Comparison of ENCODE assay signal across 23 mouse cellular contexts in genomic region chr13:114654953-114655586, GRCm38 (mm10).
A peak's percentile ranks its signal among the peaks of the same experiment; 100 is the strongest.
DNase-seq lines count a peak whose midpoint lies in the region; ATAC-seq and TF ChIP-seq lines count a peak whose summit lies in the region.
"Had no signal": no experiment of that assay in that cellular context is flagged by ENCODE, and none has a peak within 500 bp of the region (broad histone marks: within the 10 kb centered on the region; RNA-seq: fewer than 3 reads in every experiment).

No protein-coding gene starts in this region.

- H3K27ac ChIP-seq in lung, embryonic 16.5 days (ENCODE audit: low read length) = peak overlapping the region; percentile 50
- H3K27ac ChIP-seq: forebrain, embryonic 15.5 days; hindbrain, embryonic 10.5 days; intestine, embryonic 15.5 days; limb, embryonic 10.5 days; midbrain, embryonic 13.5 days; stomach, postnatal 0 days had no signal

- no peak for TF ChIP-seq CTCF in lung, adult 2 months (IDR thresholded peaks at IDR 0.05; ENCODE audit: insufficient read depth, low read length)

- no peaks in the 10 kb centered on the region for H3K36me3 ChIP-seq in lung, embryonic 16.5 days (ENCODE audit: control insufficient read depth, insufficient read depth, low read length)
- no peaks in the 10 kb centered on the region for H3K36me3 ChIP-seq in myocyte (ENCODE audit: control insufficient read depth, insufficient read depth)
- H3K36me3 ChIP-seq: forebrain, embryonic 15.5 days; hindbrain, embryonic 10.5 days; intestine, embryonic 15.5 days; limb, embryonic 10.5 days; midbrain, embryonic 13.5 days had no signal

- H3K79me2 ChIP-seq in myocyte (ENCODE audit: control insufficient read depth, insufficient read depth) = no peaks in the 10 kb centered on the region

- peak; percentile 36 to 46 for DNase-seq in heart, adult 18-20 months
- no peak for DNase-seq in heart, postnatal 4 days
- DNase-seq in lung, adult 2 months = no peak
- peak; percentile 21 for DNase-seq in adipocyte (ENCODE audit: low spot score)
- no peak for DNase-seq in left cerebral cortex, adult 18-20 months (ENCODE audit: low spot score in 2 of 2)
- DNase-seq: cerebellum, adult 2 months; cerebellum, postnatal 36 days; embryo, embryonic 11 days; kidney, adult 8-10 months; kidney, postnatal 10 days; liver, postnatal 0 days; thymus, adult 2 months had no signal

- no peak overlapping the region for H3K4me3 ChIP-seq in lung, embryonic 16.5 days (ENCODE audit: low read length)
- H3K4me3 ChIP-seq in lung, adult 2 months (replicated peaks; ENCODE audit: extremely low read depth, low read depth, low read length) = no peak overlapping the region
- H3K4me3 ChIP-seq in myocyte = no peak overlapping the region
- H3K4me3 ChIP-seq: forebrain, embryonic 15.5 days; hindbrain, embryonic 10.5 days; intestine, embryonic 15.5 days; limb, embryonic 10.5 days; megakaryocyte, embryonic 14.5 days; midbrain, embryonic 13.5 days had no signal

- peaks cover 3% of the 10 kb centered on the region; the same call in 1 of the 2 replicates for H3K4me1 ChIP-seq in lung, embryonic 16.5 days (replicated peaks; ENCODE audit: control insufficient read depth, insufficient read depth, low read length)
- no peaks in the 10 kb centered on the region for H3K4me1 ChIP-seq in lung, adult 2 months (ENCODE audit: control insufficient read depth, insufficient read depth, low read length)
- H3K4me1 ChIP-seq: forebrain, embryonic 15.5 days; hindbrain, embryonic 10.5 days; intestine, embryonic 15.5 days; limb, embryonic 10.5 days; megakaryocyte, embryonic 14.5 days; midbrain, embryonic 13.5 days had no signal

- no peak overlapping the region for H3ac ChIP-seq in myocyte (ENCODE audit: control insufficient read depth, insufficient read length)

- no peak overlapping the region for H3K4me2 ChIP-seq in lung, embryonic 16.5 days (ENCODE audit: low read depth, low read length)
- H3K4me2 ChIP-seq in myocyte (ENCODE audit: low read depth) = peak overlapping the region; percentile 49
- H3K4me2 ChIP-seq: forebrain, embryonic 15.5 days; intestine, embryonic 15.5 days; liver, embryonic 11.5 days; midbrain, embryonic 13.5 days had no signal

- 55% methylated on average over 4 of the region's 4 CpGs for WGBS in lung, embryonic 16.5 days
- 49% methylated on average over 4 of the region's 4 CpGs for WGBS in lung, adult 2 months

- TF ChIP-seq POLR2A in lung, adult 2 months (IDR thresholded peaks at IDR 0.05; ENCODE audit: borderline replicate concordance, extremely low read depth, low read depth, low read length) = no peak
- TF ChIP-seq POLR2A in myocyte (IDR thresholded peaks at IDR 0.05; ENCODE audit: insufficient read length, low read depth) = no peak

- ATAC-seq in lung, embryonic 16.5 days (ENCODE audit: low read depth) = peak; percentile 83
- ATAC-seq: forebrain, embryonic 15.5 days; hindbrain, embryonic 16.5 days; intestine, embryonic 15.5 days; liver, postnatal 0 days; midbrain, embryonic 13.5 days had no signal

- no peaks in the 10 kb centered on the region for H3K9me3 ChIP-seq in lung, embryonic 16.5 days (ENCODE audit: control insufficient read depth, low read length)
- H3K9me3 ChIP-seq: forebrain, embryonic 15.5 days; hindbrain, embryonic 10.5 days; intestine, embryonic 15.5 days; limb, embryonic 10.5 days; midbrain, embryonic 13.5 days had no signal

- H3K27me3 ChIP-seq in lung, embryonic 16.5 days (ENCODE audit: control insufficient read depth, insufficient read depth, low read depth, low read length) = no peaks in the 10 kb centered on the region
- no peaks in the 10 kb centered on the region for H3K27me3 ChIP-seq in myocyte (ENCODE audit: control insufficient read depth, insufficient read depth, insufficient read length)
- H3K27me3 ChIP-seq: forebrain, embryonic 15.5 days; intestine, embryonic 15.5 days; megakaryocyte, embryonic 14.5 days; midbrain, embryonic 13.5 days had no signal

- no peak overlapping the region for H3K9ac ChIP-seq in lung, embryonic 16.5 days (ENCODE audit: low read length)
- H3K9ac ChIP-seq: forebrain, embryonic 15.5 days; intestine, embryonic 15.5 days; liver, postnatal 0 days; midbrain, embryonic 13.5 days had no signal

TF ChIP-seq in myocyte, 11 proteins besides CTCF, POLR2A, EP300 and RAD21:
- TF ChIP-seq MAX (IDR thresholded peaks at IDR 0.05; ENCODE audit: low read depth) (no peak), MYOG (IDR thresholded peaks at IDR 0.05; ENCODE audit: control insufficient read depth in 1 of 3, insufficient read depth in 1 of 3, insufficient read length in 2 of 3, low read depth in 2 of 3) (no peak), SRF (IDR thresholded peaks at IDR 0.05; ENCODE audit: control insufficient read depth, insufficient read length, low read depth) (no peak), TCF12 (IDR thresholded peaks at IDR 0.05; ENCODE audit: insufficient read depth, poor library complexity, severe bottlenecking) (no peak), TCF3 (IDR thresholded peaks at IDR 0.05; ENCODE audit: insufficient read length, low read depth) (no peak), E2F4 (IDR thresholded peaks at IDR 0.05; ENCODE audit: insufficient read depth) (no peak), REST (IDR thresholded peaks at IDR 0.05; ENCODE audit: insufficient read depth, insufficient read length) (no peak), MYOD1 (IDR thresholded peaks at IDR 0.05; ENCODE audit: control insufficient read depth in 1 of 3, insufficient read length in 2 of 3, low read depth in 2 of 3) (no peak), POLR2AphosphoS2 (IDR thresholded peaks at IDR 0.05; ENCODE audit: insufficient read length, low read depth) (no peak), USF1 (IDR thresholded peaks at IDR 0.05; ENCODE audit: low read depth) (no peak), CEBPB (IDR thresholded peaks at IDR 0.05; ENCODE audit: insufficient read depth, poor library complexity, severe bottlenecking) (no peak)
TF ChIP-seq in myocyte: peak in this region for 0.

Comparison
In these comparisons a context has a peak if more than half of its experiments do, and no peak if none do; other contexts are left out.
1. DNase-seq: peak in heart, adult 18-20 months (2 of 2) and adipocyte (single experiment); none in heart, postnatal 4 days (single experiment), lung, adult 2 months (single experiment) and left cerebral cortex, adult 18-20 months (0 of 2).